Mouse (Mus musculus) lung, adult 10 weeks (tissue): ENCODE data around the gene Cldn2. TPM values are rescaled to one million over a fixed set of nuclear protein-coding genes. Genes with fewer than 3 reads are reported as not detected.

Experiments used
- polyA plus RNA-seq: library from polyadenylated mRNA; stranded (reverse); fragments of 350-450 nt; fragmentation: Illumina TruSeq; extraction: RNeasy Lipid Tissue Mini Kit (QIAGEN cat#74804); gene quantifications from one replicate; pipeline ENCODE4 v1.2.3, GENCODE M21; 2014; ENCODE audit warnings: low read depth, low replicate concordance; ENCODE audit not compliant: insufficient read depth

Cldn2 gene
- polyA plus RNA-seq: 0.35 TPM

DNA sequence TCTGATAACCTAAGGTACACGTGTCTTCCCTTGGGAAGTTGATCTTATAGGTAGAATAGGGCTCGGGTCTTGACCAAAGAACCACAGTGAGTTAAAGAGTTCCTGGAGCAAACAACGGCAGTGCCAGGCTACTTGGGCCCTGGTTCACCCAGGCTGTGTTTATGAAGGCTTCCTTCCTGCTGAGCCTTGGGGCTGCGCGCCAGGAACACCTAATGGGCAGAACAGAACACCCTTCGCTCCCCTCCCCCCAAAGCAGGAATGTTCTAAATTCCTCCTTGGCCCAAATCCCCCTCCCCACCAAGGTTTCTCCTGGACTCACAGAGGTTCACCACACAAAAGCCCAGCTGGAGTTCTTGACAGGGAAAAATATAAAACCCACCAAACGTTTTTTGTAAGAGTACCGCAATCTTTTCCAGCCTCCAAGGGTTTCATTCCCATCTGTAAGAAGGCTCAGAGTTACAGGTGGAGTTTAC lies at the start of gene Cldn2:
Gene Cldn2 (plus strand): TSS at position 423 of the 473 bp plus-strand sequence.

DNA sequence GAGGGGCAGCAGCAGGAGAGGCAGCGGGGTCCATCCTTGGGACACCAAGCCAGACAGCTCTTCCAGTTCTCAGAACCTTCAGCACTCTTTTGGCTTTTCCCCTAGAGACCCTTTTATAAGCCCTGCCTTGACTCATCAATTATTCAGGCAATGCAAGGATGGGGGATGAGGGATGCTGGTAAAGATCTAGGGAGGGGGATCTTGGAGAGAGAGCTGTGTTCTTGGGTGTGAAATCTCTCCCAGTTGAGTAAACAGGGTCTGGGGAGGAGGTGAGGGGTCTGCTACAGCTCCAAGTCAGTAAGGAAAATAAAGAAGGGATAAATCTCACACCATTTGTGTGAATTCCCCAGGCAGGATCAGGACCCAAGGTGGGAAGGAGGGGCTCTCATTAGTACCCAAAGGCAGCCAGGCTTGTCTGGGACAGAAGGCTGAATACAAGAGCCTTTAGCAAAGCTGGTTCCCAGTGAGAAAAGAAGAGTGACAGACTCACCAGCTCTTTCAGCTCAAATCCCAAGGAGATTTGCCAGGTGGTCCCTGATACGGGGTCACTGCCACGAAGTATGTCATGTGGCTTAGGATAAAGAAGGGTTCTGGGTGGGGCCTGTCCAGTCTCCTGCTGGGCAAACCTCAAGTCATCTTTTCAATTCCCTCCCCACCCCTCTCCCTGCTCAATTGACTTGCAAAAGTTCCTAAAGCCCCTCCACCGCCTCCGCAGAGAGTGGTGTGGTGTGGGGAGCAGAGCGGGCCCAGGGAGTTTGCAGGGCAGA lies 18.2 kb upstream of the Cldn2 start, which contains the start of gene Ripply1:
Gene Ripply1 (minus strand): TSS at position 76 of the 767 bp plus-strand sequence.

Other genes starting within 250 kb of the Cldn2 start
- gene Rnf128, start 237.5 kb upstream of the Cldn2 start, polyA plus RNA-seq: 5.9 TPM
- gene Tbc1d8b, start 115.8 kb upstream of the Cldn2 start, polyA plus RNA-seq: 4.1 TPM
- gene Gm15013, start 86.3 kb upstream of the Cldn2 start, polyA plus RNA-seq: not detected
- gene Ripply1, start 18.5 kb upstream of the Cldn2 start, polyA plus RNA-seq: not detected
- gene Morc4, start 70.8 kb downstream of the Cldn2 start, polyA plus RNA-seq: 2.7 TPM
- gene Rbm41, start 197.8 kb downstream of the Cldn2 start, polyA plus RNA-seq: 1.6 TPM